Mouse (Mus musculus) kidney, adult 2 months (tissue): Measurements from ENCODE around the gene Dvl2.

Source experiments
- CTCF ChIP-seq: fragments of 200-500 bp; conservative IDR thresholded peaks from 2 replicates; pipeline ENCODE4 v1.5.1; 2011; ENCODE audit warnings: low read depth, mild to moderate bottlenecking, control low read depth, low read length, moderate library complexity, mixed read lengths; ENCODE audit not compliant: insufficient read depth, insufficient read length
- POLR2A ChIP-seq: fragments of 200-500 bp; IDR thresholded peaks from one replicate; pipeline ENCODE4 v1.6.1; 2011; ENCODE audit warnings: low read depth, low read length, control low read depth

DNA sequence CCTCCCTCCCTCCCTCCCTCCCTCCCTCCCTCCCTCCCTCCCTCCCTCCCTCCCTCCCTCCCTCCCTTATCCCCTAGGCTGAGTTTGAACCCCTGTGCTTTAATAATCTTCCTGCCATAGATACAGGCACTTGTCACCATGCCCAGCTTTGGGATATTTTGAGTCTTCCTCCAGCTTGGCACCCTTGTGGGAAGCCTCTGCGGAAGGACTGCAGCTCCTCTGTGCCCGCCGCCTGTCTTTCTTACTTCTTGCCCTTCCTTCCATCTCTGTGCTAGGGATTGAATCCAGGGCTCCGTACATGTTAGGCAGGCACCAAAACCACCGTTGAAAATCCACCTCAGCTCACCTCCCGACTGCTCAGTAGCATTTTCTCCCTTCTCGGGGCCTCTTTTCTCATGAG, 39.8 kb downstream of the Dvl2 start:
- no peak for TF ChIP-seq CTCF
- TF ChIP-seq POLR2A = no peak
